ENCODE assay signal across 34 mouse cellular contexts in genomic region chr11:68012207-68012606, GRCm38 (mm10). TPM values are rescaled to one million over a fixed set of nuclear protein-coding genes. Genes with fewer than 3 reads are reported as not detected.
"Had no signal": no experiment of that assay in that cellular context is flagged by ENCODE, and none has a peak within 500 bp of the region (broad histone marks: within the 10 kb centered on the region; RNA-seq: fewer than 3 reads in every experiment).

No protein-coding gene starts in this region.

- H3K4me1 ChIP-seq: liver, embryonic 12.5 days; liver, embryonic 13.5 days; liver, embryonic 15.5 days; lung, embryonic 15.5 days; midbrain, embryonic 15.5 days had no signal

- H3K4me2 ChIP-seq: limb, embryonic 12.5 days; limb, embryonic 13.5 days; limb, embryonic 15.5 days; liver, embryonic 11.5 days; liver, embryonic 12.5 days; liver, embryonic 13.5 days; liver, embryonic 15.5 days; lung, embryonic 14.5 days; lung, embryonic 15.5 days; midbrain, embryonic 11.5 days; midbrain, embryonic 12.5 days; midbrain, embryonic 13.5 days; midbrain, embryonic 15.5 days had no signal

- H3K27ac ChIP-seq: limb, embryonic 10.5 days; limb, embryonic 12.5 days; limb, embryonic 13.5 days; limb, embryonic 15.5 days; liver, embryonic 12.5 days; liver, embryonic 13.5 days; liver, embryonic 14.5 days; liver, embryonic 15.5 days; lung, embryonic 15.5 days; macrophage; midbrain, embryonic 10.5 days; midbrain, embryonic 12.5 days; midbrain, embryonic 13.5 days; midbrain, embryonic 15.5 days had no signal

- H3K9ac ChIP-seq: limb, embryonic 12.5 days; limb, embryonic 13.5 days; limb, embryonic 15.5 days; liver, embryonic 12.5 days; liver, embryonic 13.5 days; liver, embryonic 14.5 days; liver, embryonic 15.5 days; liver, postnatal 0 days; lung, embryonic 14.5 days; lung, embryonic 15.5 days; midbrain, embryonic 12.5 days; midbrain, embryonic 13.5 days; midbrain, embryonic 15.5 days had no signal

- H3K36me3 ChIP-seq: limb, embryonic 10.5 days; limb, embryonic 12.5 days; limb, embryonic 13.5 days; limb, embryonic 15.5 days; liver, embryonic 13.5 days; liver, embryonic 15.5 days; lung, embryonic 15.5 days; midbrain, embryonic 10.5 days; midbrain, embryonic 12.5 days; midbrain, embryonic 13.5 days; midbrain, embryonic 15.5 days had no signal

- H3K9me3 ChIP-seq: limb, embryonic 10.5 days; limb, embryonic 12.5 days; limb, embryonic 13.5 days; limb, embryonic 15.5 days; liver, embryonic 12.5 days; liver, embryonic 13.5 days; liver, embryonic 15.5 days; lung, embryonic 15.5 days; megakaryocyte, embryonic 14.5 days; midbrain, embryonic 10.5 days; midbrain, embryonic 12.5 days; midbrain, embryonic 13.5 days; midbrain, embryonic 15.5 days had no signal

- H3K4me3 ChIP-seq: limb, embryonic 10.5 days; limb, embryonic 12.5 days; limb, embryonic 13.5 days; limb, embryonic 15.5 days; liver, embryonic 12.5 days; liver, embryonic 13.5 days; liver, embryonic 15.5 days; lung, embryonic 15.5 days; megakaryocyte, embryonic 14.5 days; midbrain, embryonic 10.5 days; midbrain, embryonic 12.5 days; midbrain, embryonic 13.5 days; midbrain, embryonic 15.5 days; myocyte had no signal

- H3K27me3 ChIP-seq: limb, embryonic 12.5 days; limb, embryonic 13.5 days; limb, embryonic 15.5 days; liver, embryonic 12.5 days; liver, embryonic 13.5 days; liver, embryonic 15.5 days; lung, embryonic 15.5 days; megakaryocyte, embryonic 14.5 days; midbrain, embryonic 12.5 days; midbrain, embryonic 13.5 days; midbrain, embryonic 15.5 days had no signal

- DNase-seq: left cerebral cortex, postnatal 4 days; liver; liver, embryonic 13.5 days; liver, postnatal 0 days; lung, adult 2 months; lung, embryonic 14.5 days; lung, postnatal 10 days; lung, postnatal 14 days; lung, postnatal 36 days; lung, postnatal 4 days; midbrain, embryonic 14.5 days had no signal

RNA-seq across cellular contexts. Expression of gene Cfap52, which starts 46.8 kb away (rescaled TPM):
- total RNA-seq: liver, adult 2 months; megakaryocyte progenitor cell, adult 5-6 weeks; megakaryocyte, adult 5-6 weeks; megakaryocyte-erythroid progenitor cell, adult 5-6 weeks; monocyte, adult 5-6 weeks had no signal
- polyA plus RNA-seq: liver, adult 2 months; liver, embryonic 11.5 days; liver, embryonic 12.5 days; liver, embryonic 13.5 days; liver, embryonic 15.5 days; liver, embryonic 16.5 days; liver, postnatal 0 days; macrophage had no signal
